Mouse (Mus musculus) midbrain, embryonic 11.5 days (tissue): ENCODE results near the gene Brd3. TPM values are rescaled to one million over a fixed set of nuclear protein-coding genes. Genes with fewer than 3 reads are reported as not detected.
"Not testable (repeated sequence)": the region's sequence is repeated elsewhere in the genome, so short reads cannot be mapped to it uniquely, and the experiment has no call there.

Experiments
- ATAC-seq: fragments of 200-750 bp; cut with Nextera tagmentation; 2 replicates; pipeline ENCODE4 v1.8.0; 2017; ENCODE audit warnings: moderate TSS enrichment, moderate library complexity; ENCODE audit not compliant: low FRiP score
- DNase-seq: peaks from one replicate; pipeline ENCODE4 v3.0.0; 2015; ENCODE audit warnings: low spot score; ENCODE audit errors: missing footprints
- H3K27ac ChIP-seq: fragments of 300-500 bp; sonication (generic); 2 replicates; pipeline ENCODE4 v1.5.1; 2014; ENCODE audit warnings: low read depth, low read length
- H3K27me3 ChIP-seq: fragments of 300-500 bp; sonication (generic); 2 replicates; pipeline ENCODE4 v1.6.1; 2014; ENCODE audit warnings: mild to moderate bottlenecking, low read length, moderate library complexity, mixed read lengths; ENCODE audit not compliant: control insufficient read depth, insufficient read depth
- H3K36me3 ChIP-seq: fragments of 300-500 bp; sonication (generic); 2 replicates; pipeline ENCODE4 v1.6.1; 2014; ENCODE audit warnings: mild to moderate bottlenecking, low read length, moderate library complexity, mixed read lengths; ENCODE audit not compliant: control insufficient read depth, insufficient read depth
- H3K4me1 ChIP-seq: fragments of 300-500 bp; sonication (generic); 2 replicates; pipeline ENCODE4 v1.6.1; 2014; ENCODE audit warnings: low read length; ENCODE audit not compliant: control insufficient read depth, insufficient read depth
- H3K4me2 ChIP-seq: fragments of 300-500 bp; sonication (generic); 2 replicates; pipeline ENCODE4 v1.6.1; 2014; ENCODE audit warnings: mild to moderate bottlenecking, moderate library complexity
- H3K4me3 ChIP-seq: fragments of 300-500 bp; sonication (generic); 2 replicates; pipeline ENCODE4 v1.5.1; 2014; ENCODE audit warnings: low read depth, low read length
- H3K9ac ChIP-seq: fragments of 300-500 bp; sonication (generic); 2 replicates; pipeline ENCODE4 v1.6.1; 2014; ENCODE audit warnings: low read length
- H3K9me3 ChIP-seq: fragments of 300-500 bp; sonication (generic); 2 replicates; pipeline ENCODE4 v1.6.1; 2016; ENCODE audit warnings: low read length; ENCODE audit not compliant: control insufficient read depth
- WGBS: fragments of 180-500 bp; shearing (Covaris S2); extraction: QIAGEN DNeasy Blood & Tissue Kit; methylation state at CpG from one replicate; pipeline ENCODE4 v1.1.7; 2014; 5-methylcytosine and 5-hydroxymethylcytosine counted together
- polyA plus RNA-seq: library from polyadenylated mRNA; unstranded; fragments of >200 nt; fragmentation: Nextera tagmentation; extraction: Ambion mirVana; gene quantifications from 2 replicates; pipeline ENCODE4 v1.2.1, GENCODE M21; 2014

Gene Brd3
- polyA plus RNA-seq, 1 experiment from 2014 or later, result 189 TPM

DNA sequence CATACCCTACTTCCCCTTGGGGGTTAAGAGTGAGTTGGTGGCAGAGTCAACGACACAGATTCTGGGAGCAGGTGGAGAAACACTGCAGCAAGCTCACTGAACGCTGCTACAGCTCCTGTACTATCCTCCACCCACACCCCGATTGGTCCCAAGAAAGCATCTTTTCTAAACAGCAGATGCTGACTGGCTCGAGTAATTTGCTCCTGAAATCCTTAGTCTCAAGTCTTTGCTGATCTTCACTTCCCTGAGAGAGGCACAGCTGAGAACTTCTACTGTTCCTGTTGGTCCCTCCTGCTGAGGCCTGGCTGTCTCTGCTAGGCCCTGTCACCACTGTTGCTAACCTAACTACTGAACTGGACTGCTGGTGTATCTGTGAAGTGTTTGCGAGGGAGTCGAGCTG, 37.2 kb upstream of the Brd3 start:
- WGBS, result 88% methylated on average over 6 of the region's 6 CpGs
- Histone ChIP-seq H3K9me3 (no peaks in the 10 kb centered on the region; the same call in 1 of the 2 replicates), H3K9ac (no peak overlapping the region), H3K4me2 (no peak overlapping the region), H3K36me3 (no peaks in the 10 kb centered on the region), H3K27ac (no peak overlapping the region), H3K27me3 (no peaks in the 10 kb centered on the region), H3K4me3 (no peak overlapping the region), H3K4me1 (peaks cover 6% of the 10 kb centered on the region)
- ATAC-seq (no peak), DNase-seq (peak; percentile 6)

DNA sequence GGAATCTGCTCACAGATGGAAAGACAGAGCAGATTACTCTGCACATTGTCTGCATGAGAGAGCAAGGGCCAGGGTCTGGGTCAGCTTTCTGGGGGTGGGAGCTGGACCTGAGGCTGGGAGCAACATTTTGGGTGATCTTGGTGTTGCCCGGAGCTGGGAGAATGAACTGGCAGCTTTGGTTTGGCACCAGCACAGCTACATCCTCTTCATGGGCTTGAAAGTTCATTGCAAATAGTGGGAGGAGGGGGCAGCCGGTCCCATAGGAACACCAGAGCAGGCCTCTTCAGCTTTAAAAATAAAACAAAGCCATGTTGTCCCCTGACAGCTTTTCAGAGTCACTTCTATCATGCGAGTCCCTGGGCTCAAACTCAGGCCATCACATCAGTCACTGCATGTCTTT, 33.8 kb upstream of the Brd3 start:
- H3K9me3 ChIP-seq, result no peaks in the 10 kb centered on the region; the same call in 1 of the 2 replicates
- DNase-seq (no peak), ATAC-seq (no peak)
- peaks cover 8% of the 10 kb centered on the region for H3K4me1 ChIP-seq
- 96% methylated on average over 3 of the region's 3 CpGs for WGBS
- H3K27me3 ChIP-seq, result no peaks in the 10 kb centered on the region
- H3K36me3 ChIP-seq, result no peaks in the 10 kb centered on the region
- peak overlapping the region; percentile 37; the same call in 1 of the 2 replicates for H3K4me3 ChIP-seq
- H3K4me2 ChIP-seq, result peak overlapping the region; percentile 74
- no peak overlapping the region for H3K27ac ChIP-seq
- H3K9ac ChIP-seq, result peak overlapping the region; percentile 72

DNA sequence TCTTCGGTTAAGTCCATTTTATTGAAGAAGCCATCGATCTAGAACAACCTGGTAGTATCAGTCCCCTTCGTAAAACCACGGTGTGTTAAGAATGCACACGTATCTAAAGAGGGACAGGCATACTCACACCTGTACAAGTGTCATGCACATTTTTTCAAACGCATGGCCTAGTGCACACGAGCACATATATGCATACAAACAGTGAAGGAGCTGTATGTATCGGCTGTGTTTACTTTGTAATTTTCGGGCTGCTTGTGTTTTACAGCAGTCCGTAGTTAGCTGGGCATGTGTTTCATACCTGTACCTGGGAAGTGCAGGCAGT, 33.0 kb upstream of the Brd3 start:
- 31% methylated on average over 10 of the region's 10 CpGs for WGBS
- DNase-seq (no peak), ATAC-seq (peak; percentile 54; the same call in 1 of the 2 replicates)
- no peaks in the 10 kb centered on the region for H3K27me3 ChIP-seq
- H3K27ac ChIP-seq, result peak overlapping the region; percentile 71
- peak overlapping the region; percentile 74 for H3K4me2 ChIP-seq
- peaks cover 4% of the 10 kb centered on the region; the same call in 1 of the 2 replicates for H3K36me3 ChIP-seq
- peak overlapping the region; percentile 37 for H3K4me3 ChIP-seq
- peaks cover 8% of the 10 kb centered on the region for H3K4me1 ChIP-seq
- peak overlapping the region; percentile 72 for H3K9ac ChIP-seq
- no peaks in the 10 kb centered on the region for H3K9me3 ChIP-seq

DNA sequence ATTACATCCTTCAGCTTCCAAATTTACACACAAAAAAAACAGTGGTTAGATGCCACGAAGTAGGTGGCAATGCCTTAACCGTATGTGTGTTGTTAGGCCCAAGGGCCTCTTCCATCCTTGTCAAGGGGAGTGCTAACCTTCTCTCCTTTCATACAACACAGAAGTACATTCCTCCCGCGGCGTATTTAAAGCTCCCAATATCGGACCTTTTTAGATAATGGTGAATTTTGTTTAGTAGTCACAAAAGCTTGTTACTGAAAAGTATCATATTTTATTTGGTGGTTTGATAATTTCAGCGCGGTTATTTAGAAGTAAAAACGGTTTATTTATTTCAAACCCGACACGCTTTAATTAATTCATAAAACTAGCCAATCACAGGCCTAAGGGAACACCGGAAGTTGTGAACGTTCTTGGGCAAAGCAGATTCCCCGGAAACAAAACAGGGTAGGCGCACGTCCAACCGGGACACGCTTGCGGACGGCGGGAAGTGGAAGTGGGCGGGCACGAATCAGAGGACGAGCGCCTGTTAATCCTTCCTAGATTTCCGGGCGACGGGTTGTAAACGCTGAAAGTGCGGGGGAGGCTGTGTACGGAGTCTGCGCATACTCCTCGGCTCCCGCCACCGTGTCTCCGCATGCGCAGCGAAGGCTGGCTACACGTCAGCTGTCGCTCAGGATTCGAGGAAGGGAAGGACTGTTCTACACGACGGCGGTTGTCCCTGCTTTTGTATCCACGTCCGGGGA, 32.5 kb upstream of the Brd3 start:
- H3K4me1 ChIP-seq, result peaks cover 8% of the 10 kb centered on the region
- peak overlapping the region; percentile 74 for H3K4me2 ChIP-seq
- H3K27ac ChIP-seq, result peak overlapping the region; percentile 71
- WGBS, result under 1% methylated on average over 46 of the region's 46 CpGs
- no peaks in the 10 kb centered on the region for H3K9me3 ChIP-seq
- peak overlapping the region; percentile 72 for H3K9ac ChIP-seq
- no peaks in the 10 kb centered on the region for H3K27me3 ChIP-seq
- H3K4me3 ChIP-seq, result peak overlapping the region; percentile 37
- H3K36me3 ChIP-seq, result peaks cover 9% of the 10 kb centered on the region
- DNase-seq, result peak; percentile 99
- ATAC-seq, result peak; percentile 99

DNA sequence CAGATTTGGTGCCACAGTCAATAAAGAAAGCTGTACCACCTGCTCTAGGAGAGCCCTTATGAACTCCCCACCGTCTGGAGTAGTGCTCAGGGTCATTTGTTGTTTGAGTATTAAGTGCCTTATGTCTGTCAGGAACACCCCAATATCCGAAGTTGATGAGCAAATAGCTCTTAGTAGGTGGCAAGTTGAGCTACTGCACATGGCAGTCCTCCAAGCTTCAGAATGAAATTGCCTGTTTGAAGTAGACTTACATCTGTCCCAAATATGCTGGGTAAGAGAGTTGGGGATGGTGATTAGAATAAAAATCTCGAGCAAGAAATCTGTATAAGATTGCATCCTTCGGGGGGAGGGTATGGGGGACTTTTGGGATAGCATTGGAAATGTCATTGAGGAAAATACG, 31.9 kb upstream of the Brd3 start:
- Histone ChIP-seq H3K4me3 (0 out of 2 replicates have a peak overlapping the region, but pooled peaks have one; percentile 37), H3K9ac (peak overlapping the region; percentile 3; the same call in 1 of the 2 replicates), H3K9me3 (no peaks in the 10 kb centered on the region), H3K27ac (peak overlapping the region; percentile 56; the same call in 1 of the 2 replicates), H3K4me1 (peaks cover 8% of the 10 kb centered on the region), H3K4me2 (peak overlapping the region; percentile 74), H3K27me3 (no peaks in the 10 kb centered on the region), H3K36me3 (peaks cover 15% of the 10 kb centered on the region)
- WGBS, result 21% methylated on average over 5 of the region's 5 CpGs
- peak; percentile 90 for DNase-seq
- ATAC-seq, result no peak

DNA sequence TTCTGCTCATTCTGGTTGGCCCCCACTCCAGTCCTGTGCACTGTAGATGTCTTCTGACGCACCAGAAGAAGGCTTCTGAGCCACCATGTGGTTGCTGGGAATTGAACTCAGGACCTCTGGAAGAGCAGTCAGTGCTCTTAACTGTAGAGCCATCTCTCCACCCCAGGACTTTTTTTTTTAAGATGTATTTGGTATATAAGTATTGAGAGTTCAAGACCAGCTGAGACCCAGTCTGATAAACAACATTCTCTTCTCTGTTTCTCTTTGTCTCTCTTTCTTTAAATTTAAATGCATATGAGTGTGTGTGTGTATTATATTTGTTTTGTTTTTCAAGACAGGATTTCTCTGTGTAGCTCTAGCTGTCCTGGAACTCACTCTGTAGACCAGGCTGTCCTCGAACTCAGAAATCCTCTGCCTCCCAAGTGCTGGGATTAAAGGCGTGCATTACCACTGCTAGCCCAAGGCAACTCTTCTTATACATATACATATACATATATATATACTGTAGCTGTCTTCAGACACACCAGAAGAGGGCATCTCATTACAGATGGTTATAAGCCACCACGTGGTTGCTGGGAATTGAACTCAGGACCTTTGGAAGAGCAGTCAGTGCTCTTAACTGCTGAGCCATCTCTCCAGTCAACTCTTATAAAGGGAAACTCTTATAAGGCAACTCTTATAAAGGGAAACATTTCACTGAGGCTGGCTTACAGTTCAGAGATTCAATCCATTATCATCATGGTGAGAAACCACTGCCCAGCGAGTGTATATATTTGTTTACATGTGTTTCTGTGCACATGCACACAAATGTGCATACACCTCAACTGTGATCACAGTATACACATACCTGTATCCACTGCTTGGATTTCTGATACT, 31.2 kb upstream of the Brd3 start:
- H3K4me1 ChIP-seq, H3K9me3 ChIP-seq, H3K9ac ChIP-seq, H3K4me3 ChIP-seq, ATAC-seq, H3K27me3 ChIP-seq, DNase-seq: not testable (repeated sequence)
- Histone ChIP-seq H3K4me2 (peak overlapping the region; percentile 74; the same call in 1 of the 2 replicates), H3K36me3 (peaks cover 21% of the 10 kb centered on the region), H3K27ac (0 out of 2 replicates have a peak overlapping the region, but pooled peaks have one; percentile 56)
- WGBS, result 65% methylated on average over 5 of the region's 5 CpGs

DNA sequence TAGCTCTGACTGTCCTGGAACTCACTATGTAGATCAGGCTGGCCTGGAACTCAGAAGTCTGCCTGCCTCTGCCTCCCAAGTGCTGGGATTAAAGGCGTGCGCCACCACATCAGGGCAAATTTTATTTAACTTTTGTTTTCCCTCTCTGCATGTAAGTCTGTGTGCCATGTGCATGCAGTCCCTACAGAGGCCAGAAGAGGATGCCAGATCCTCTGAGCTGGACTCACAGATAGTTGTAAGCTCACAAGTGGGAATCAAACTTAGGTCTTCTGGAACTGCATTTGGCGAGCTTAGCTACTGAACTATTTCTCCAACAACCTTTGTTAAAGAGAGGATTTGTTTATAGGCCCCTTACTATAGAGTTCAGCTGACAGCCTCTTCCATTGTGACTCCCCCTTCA, 10.8 kb upstream of the Brd3 start:
- peaks cover 22% of the 10 kb centered on the region for H3K4me1 ChIP-seq
- no peak overlapping the region for H3K9ac ChIP-seq
- no peaks in the 10 kb centered on the region for H3K9me3 ChIP-seq
- 93% methylated on average over 3 of the region's 3 CpGs for WGBS
- no peaks in the 10 kb centered on the region for H3K27me3 ChIP-seq
- peaks cover 13% of the 10 kb centered on the region for H3K36me3 ChIP-seq
- DNase-seq (no peak), ATAC-seq (no peak)
- H3K4me2 ChIP-seq, result no peak overlapping the region
- no peak overlapping the region for H3K4me3 ChIP-seq
- H3K27ac ChIP-seq, result no peak overlapping the region

DNA sequence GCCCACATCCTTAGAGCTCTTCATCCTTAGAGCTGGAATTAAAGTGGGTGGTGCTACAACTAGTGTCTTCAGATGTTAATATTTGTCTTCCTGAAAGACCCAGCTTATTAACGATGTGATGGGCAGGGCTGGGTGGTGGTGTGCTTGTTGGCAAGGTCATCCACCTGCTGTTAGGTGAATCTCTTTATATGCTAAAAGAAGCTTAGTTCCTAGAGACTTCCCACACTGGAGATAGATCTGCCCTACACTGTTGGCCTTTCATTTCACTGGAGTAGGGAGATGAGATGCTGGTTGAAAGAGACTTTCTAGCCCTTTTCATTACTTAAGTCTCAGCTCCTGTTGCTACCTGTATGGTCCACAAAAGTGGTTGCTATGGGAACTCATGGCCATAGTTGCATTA, 8.8 kb upstream of the Brd3 start:
- Histone ChIP-seq H3K4me1 (peaks cover 22% of the 10 kb centered on the region), H3K27me3 (no peaks in the 10 kb centered on the region), H3K9me3 (no peaks in the 10 kb centered on the region), H3K36me3 (peaks cover 10% of the 10 kb centered on the region), H3K4me3 (peak overlapping the region; percentile 92), H3K9ac (peak overlapping the region; percentile 93), H3K27ac (no peak overlapping the region), H3K4me2 (peak overlapping the region; percentile 97)
- WGBS, result 24% methylated on average over 1 of the region's 1 CpGs
- no peak for DNase-seq
- no peak for ATAC-seq
